9 mouse cellular contexts compared by ENCODE assay signal in the genomic region with DNA sequence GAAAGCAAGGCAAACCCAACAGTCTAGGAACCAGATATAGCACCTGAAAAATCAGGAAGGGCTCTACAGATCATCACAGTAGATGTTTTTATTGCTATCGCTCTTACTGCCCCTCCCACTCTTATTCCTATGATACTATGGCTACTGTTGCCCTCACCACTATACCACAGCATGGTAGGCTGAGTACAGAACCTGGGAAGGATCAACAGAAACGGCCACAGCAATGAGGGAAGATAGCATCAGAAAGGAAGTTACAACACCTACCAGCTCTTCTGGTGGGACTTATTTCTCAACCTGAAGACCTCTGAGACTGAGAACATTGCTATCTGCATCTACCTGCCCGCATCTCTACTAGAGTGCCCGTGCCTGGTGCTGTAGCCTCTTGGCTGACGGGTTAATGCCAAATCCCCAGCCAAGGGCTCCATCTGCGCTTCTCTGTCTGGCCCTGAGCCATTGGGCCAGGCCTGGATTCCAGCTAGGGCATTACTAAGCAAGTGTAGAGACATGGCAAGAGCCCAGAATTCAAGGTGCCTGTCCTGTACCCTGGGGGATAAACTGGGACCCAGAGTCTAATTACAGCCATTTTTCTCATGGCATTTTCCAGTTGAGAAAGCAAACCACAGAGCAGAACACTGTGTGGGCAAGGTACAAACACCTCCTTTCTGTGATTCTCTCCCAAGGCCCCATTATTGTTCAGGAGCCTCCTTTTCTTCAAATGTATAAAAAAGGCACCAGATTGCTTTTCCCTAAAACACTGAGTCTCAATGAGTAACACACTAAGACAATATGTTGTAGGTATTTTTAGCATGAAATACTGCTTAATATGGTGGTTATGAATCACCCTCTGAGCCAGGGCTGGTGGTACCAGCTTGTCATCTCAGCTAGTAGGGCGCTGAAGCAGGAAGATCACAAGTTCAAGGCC. TPM values are rescaled to one million over a fixed set of nuclear protein-coding genes. Genes with fewer than 3 reads are reported as not detected.
DNase-seq lines count a peak whose midpoint lies in the region; ATAC-seq and TF ChIP-seq lines count a peak whose summit lies in the region.
"Had no signal": no experiment of that assay in that cellular context is flagged by ENCODE, and none has a peak within 500 bp of the region (broad histone marks: within the 10 kb centered on the region; RNA-seq: fewer than 3 reads in every experiment).

No protein-coding gene starts in this region.

- in situ Hi-C loops in Patski (cut with MboI; ENCODE audit: low pct_unique_long_range_greater_than_20kb) = no loop called here

- no peak overlapping the region for H3K27ac ChIP-seq in lung, postnatal 0 days (ENCODE audit: low read length)
- H3K27ac ChIP-seq in hindbrain, embryonic 14.5 days = no peak overlapping the region

- intact Hi-C loops in gastrocnemius, postnatal 14 days (cut with DNase I; ENCODE audit: low total_unique reads) = no loop called here

- POLR2A ChIA-PET in Patski (lab: Charles Lee) = interaction anchor here (0.7 to 1.5 kb wide), 2 partner anchors 29 to 61 kb away, joined by 3 read pairs; no protein-coding TSS in a partner anchor

- no peak for TF ChIP-seq EP300 in lung, postnatal 0 days (IDR thresholded peaks at IDR 0.05)

- peaks cover 17% of the 10 kb centered on the region for H3K27me3 ChIP-seq in Patski
- no peaks in the 10 kb centered on the region for H3K27me3 ChIP-seq in lung, postnatal 0 days (replicated peaks; ENCODE audit: insufficient read depth, low read length)
- no peaks in the 10 kb centered on the region for H3K27me3 ChIP-seq in hindbrain, embryonic 14.5 days (ENCODE audit: control insufficient read depth, insufficient read depth, low read length)

- H3K4me1 ChIP-seq in lung, postnatal 0 days (ENCODE audit: insufficient read depth, low read depth, low read length) = no peaks in the 10 kb centered on the region
- no peaks in the 10 kb centered on the region for H3K4me1 ChIP-seq in hindbrain, embryonic 14.5 days (replicated peaks; ENCODE audit: control insufficient read depth, insufficient read depth, low read length)

- no peaks in the 10 kb centered on the region for H3K9me3 ChIP-seq in lung, postnatal 0 days (ENCODE audit: low read length)
- no peaks in the 10 kb centered on the region for H3K9me3 ChIP-seq in hindbrain, embryonic 14.5 days (ENCODE audit: control insufficient read depth, low read length)

- no peak overlapping the region for H3K4me3 ChIP-seq in lung, postnatal 0 days (ENCODE audit: low read depth, low read length)
- H3K4me3 ChIP-seq in hindbrain, embryonic 14.5 days (replicated peaks; ENCODE audit: low read length) = no peak overlapping the region

- CTCF ChIA-PET in Patski (lab: Charles Lee) = interaction anchor here (0.9 to 1.0 kb wide), 3 partner anchors 11 to 25 kb away, joined by 3 to 4 read pairs (median 3); no protein-coding TSS in a partner anchor

- WGBS in lung, postnatal 0 days = 76% methylated on average over 7 of the region's 7 CpGs
- 83% methylated on average over 7 of the region's 7 CpGs for WGBS in hindbrain, embryonic 14.5 days

- no peak overlapping the region for H3K4me2 ChIP-seq in lung, postnatal 0 days (replicated peaks; ENCODE audit: low read depth, low read length)
- no peak overlapping the region for H3K4me2 ChIP-seq in hindbrain, embryonic 14.5 days (replicated peaks)

- H3K36me3 ChIP-seq in lung, postnatal 0 days (ENCODE audit: insufficient read depth, low read length) = no peaks in the 10 kb centered on the region
- no peaks in the 10 kb centered on the region for H3K36me3 ChIP-seq in hindbrain, embryonic 14.5 days (replicated peaks; ENCODE audit: control insufficient read depth, insufficient read depth)

- DNase-seq in frontal cortex, postnatal 36 days (ENCODE audit: low spot score in 2 of 2) = peak; percentile 35
- no peak for DNase-seq in frontal cortex, postnatal 10 days (ENCODE audit: low spot score in 2 of 2)
- peak; percentile 55 for DNase-seq in Patski (ENCODE audit: low read depth, low spot score)
- peak; percentile 8 for DNase-seq in gastrocnemius, postnatal 14 days
- peak; percentile 21 to 40 for DNase-seq in layer of hippocampus, postnatal 10 days (ENCODE audit: low spot score in 2 of 2)
- DNase-seq in thymus, postnatal 25 days = no peak
- no peak for DNase-seq in lung, postnatal 0 days (ENCODE audit: low spot score)
- DNase-seq in hindbrain, embryonic 14.5 days (ENCODE audit: low spot score) = no peak
- DNase-seq: lung, postnatal 10 days had no signal

- no peak for ATAC-seq in Patski
- ATAC-seq in lung, postnatal 0 days = no peak
- no peak for ATAC-seq in hindbrain, embryonic 14.5 days (ENCODE audit: low FRiP score)

- no peak overlapping the region for H3K9ac ChIP-seq in lung, postnatal 0 days (replicated peaks; ENCODE audit: low read depth)
- H3K9ac ChIP-seq in hindbrain, embryonic 14.5 days = no peak overlapping the region

- TF ChIP-seq CTCF in Patski (IDR thresholded peaks at IDR 0.05) = no peak
- no peak for TF ChIP-seq CTCF in lung, postnatal 0 days (IDR thresholded peaks at IDR 0.05)

RNA-seq across cellular contexts. Expression of a gene that starts 28.0 kb away (rescaled TPM):
- polyA plus RNA-seq in Patski (2021) = 16.2 TPM
- total RNA-seq in gastrocnemius, postnatal 14 days (2021) = 10 to 100 TPM; 32.5 to 35.1 TPM
- 100 to 1,000 TPM; 114 to 122 TPM for total RNA-seq in layer of hippocampus, postnatal 10 days (2021)
- 11.8 and 12.9 TPM in 2 replicates for polyA plus RNA-seq in lung, postnatal 0 days (2015; fragmentation: Nextera tagmentation; extraction: Ambion mirVana)
- 53.2 and 54.7 TPM in 2 replicates for polyA plus RNA-seq in hindbrain, embryonic 14.5 days (2014; fragmentation: Nextera tagmentation; extraction: Ambion mirVana)

Comparison
In these comparisons a context has a peak if more than half of its experiments do, and no peak if none do; other contexts are left out.
1. DNase-seq: peak in frontal cortex, postnatal 36 days (2 of 2), Patski (single experiment), gastrocnemius, postnatal 14 days (single experiment) and layer of hippocampus, postnatal 10 days (2 of 2); none in frontal cortex, postnatal 10 days (0 of 2), thymus, postnatal 25 days (single experiment), lung, postnatal 0 days (single experiment) and hindbrain, embryonic 14.5 days (single experiment).